Mouse (Mus musculus) gastrocnemius, adult 8-10 months (tissue): ENCODE data around the gene Emilin2. TPM values are rescaled to one million over a fixed set of nuclear protein-coding genes. Genes with fewer than 3 reads are reported as not detected.

Source experiments
- DNase-seq, 2 experiments: peaks; one replicate each; pipeline ENCODE4 v3.0.0; 2022; ENCODE audit warnings: low spot score in 2 of 2
- total RNA-seq, 4 experiments: library from RNA; stranded (reverse); gene quantifications; 2 replicates each; pipeline ENCODE4 v1.2.4; 2022

Gene Emilin2
- total RNA-seq, 4 experiments from 2014 or later, result 2.8 to 5.3 (median 3.2) TPM

DNA sequence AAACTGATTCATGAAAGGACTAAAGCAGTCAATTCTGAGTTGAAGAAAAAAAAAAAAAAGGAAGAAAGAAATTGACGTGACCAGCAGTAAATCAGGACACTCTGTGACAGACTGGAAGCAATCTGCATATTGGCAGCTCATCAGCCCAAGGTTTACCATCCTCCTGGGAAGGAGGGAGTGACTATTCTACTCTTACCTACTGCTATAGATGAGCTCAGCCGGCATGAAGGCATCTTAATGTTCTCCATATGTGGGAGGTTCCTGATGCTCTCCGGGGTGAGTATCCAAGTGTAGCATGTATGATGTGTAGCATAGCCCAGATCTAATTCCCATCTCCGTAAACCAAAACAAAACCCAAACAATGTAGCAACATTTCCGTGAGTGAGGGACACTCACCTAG, 10.4 kb downstream of the Emilin2 start:
- DNase-seq, result no peak

DNA sequence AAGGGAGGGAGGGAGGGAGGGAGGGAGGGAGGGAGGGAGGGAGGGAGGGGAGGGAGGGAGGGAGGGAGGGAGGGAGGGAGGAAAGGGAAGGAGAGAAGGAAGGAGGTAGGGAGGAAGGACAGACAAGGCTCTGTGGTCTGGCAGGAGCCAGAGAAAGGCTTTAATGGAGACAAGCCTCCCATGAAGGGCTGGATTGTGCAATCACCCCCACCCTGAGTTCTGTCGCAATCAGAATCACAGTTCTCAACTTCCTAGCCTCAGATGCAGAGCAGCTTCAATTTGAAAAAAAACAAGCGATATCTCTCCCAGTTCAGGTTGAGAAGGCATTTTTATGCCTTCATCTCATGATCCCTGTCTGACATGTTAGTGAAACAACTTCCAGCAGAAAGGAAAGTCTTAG, 11.4 kb downstream of the Emilin2 start:
- peak; percentile 37 to 38 for DNase-seq

DNA sequence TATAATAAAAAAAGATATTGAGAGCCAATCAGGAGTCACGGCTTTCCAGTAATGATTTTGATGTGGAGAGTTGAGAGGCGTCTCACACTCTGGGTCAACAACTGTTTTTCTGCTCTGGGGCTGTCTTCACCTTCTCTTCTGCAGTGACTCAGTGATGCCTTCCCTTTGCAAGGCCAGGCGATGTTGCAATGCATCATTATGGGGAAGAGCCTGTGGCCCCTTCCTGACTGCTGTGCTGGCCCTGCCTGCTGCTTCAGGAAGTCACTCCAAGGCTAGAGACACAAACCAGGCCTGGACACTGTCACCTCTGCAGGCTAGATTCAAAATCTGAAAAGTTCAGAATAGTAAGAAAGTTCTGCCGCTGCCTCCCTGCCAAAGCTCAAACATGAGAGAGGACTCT, 11.9 kb downstream of the Emilin2 start:
- DNase-seq, result no peak

DNA sequence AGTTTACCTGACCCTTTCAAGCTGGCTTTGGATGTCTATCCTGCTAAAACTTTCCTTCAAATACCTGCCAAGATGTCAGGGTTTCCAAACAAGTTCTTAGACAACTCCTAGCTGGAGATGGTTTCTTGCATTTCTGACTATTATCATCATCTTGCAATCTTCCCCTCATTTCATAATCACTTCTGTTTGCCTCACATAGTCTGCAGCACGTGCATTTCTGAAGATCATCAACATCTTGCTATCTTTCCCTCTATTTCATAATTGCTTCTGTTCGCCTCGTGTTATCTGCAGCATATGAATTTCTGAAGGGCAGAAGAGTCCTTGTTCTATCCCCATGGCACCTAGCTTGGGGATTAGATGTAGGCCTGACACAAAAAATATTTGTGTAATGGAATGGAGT, 17.2 kb downstream of the Emilin2 start:
- no peak for DNase-seq

DNA sequence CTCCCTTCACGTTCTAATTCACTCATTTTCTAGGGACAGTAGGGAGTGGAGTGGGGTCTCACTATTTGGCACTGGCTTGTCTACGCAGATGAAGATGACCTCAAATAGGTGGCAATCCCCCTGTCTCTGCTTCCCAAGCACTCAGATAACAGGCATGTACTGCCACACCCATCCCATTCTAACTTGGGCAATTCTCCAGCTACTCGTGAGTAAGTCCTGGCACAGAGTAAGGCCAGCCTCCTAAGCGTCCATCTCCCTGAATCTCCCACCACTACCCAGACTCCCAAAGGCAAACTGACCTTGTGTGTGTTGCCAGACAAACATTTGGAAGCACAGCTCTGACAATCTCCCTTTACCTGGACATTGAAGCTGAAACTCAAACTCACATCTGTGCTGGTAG, 18.9 kb downstream of the Emilin2 start:
- DNase-seq, result no peak

DNA sequence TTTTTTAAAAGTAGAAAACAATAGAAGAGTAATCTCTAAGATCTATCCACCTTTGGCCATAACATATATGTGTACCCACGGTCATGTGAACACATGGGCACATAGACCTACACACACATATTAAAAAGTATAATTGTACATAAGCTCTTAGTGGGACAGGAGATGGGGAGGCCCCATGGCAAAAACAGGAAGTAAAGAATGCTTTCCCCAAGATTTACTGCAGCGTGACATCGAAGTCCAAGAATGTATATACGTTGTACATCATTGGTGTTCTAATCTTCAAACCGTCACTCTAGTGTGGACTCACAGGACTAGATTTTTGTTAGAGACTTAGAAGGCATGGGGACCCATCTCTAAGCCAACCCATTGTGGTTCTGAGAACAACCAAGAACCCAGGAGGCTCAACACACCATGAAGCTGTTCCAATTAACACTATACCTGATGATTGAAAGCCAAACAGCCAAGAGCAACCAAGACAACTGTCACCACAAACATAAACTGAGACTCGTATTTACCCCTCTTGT, 19.8 kb downstream of the Emilin2 start:
- no peak for DNase-seq

DNA sequence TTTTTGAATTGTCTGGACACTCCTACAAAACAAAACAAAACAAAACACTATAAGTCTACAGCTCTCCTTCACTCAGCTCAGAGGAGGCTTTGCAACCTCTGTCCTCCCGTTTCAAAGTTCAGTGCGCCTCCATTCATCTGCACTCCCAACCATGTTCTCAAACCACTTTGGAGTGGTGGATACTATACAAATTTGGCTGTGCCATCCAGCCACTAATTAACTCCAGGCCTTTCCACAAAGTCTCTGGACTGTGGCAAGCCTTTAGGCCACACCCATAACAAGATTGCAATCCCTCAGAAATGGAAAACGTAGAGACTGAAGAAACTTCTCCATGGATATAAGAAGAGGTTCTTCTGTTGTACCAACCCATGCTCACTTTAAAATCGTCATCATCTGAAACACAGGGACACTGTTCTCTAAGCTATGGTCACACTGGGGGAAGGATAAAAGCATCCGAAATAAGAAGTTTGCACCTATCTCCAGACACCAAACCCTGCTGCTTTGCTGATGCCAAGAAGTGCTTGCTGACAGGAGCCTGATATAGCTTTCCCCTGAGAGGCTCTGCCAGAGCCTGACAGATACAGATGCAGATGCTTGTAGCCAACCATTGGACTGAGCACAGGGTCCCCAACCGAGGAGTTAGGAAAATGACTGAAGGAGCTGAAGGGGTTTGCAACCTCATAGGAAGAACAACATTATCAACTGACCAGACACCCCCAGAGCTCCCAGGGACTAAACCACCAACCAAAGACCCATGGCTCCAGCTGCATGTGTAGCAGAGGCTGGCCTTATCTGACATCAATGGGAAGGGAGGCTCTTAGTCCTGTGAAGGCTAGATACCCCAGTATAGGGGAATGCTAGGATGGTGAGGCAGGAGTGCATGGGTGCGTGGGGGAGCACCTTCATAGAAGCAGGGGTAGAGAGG, 21.0 kb downstream of the Emilin2 start:
- no peak for DNase-seq

DNA sequence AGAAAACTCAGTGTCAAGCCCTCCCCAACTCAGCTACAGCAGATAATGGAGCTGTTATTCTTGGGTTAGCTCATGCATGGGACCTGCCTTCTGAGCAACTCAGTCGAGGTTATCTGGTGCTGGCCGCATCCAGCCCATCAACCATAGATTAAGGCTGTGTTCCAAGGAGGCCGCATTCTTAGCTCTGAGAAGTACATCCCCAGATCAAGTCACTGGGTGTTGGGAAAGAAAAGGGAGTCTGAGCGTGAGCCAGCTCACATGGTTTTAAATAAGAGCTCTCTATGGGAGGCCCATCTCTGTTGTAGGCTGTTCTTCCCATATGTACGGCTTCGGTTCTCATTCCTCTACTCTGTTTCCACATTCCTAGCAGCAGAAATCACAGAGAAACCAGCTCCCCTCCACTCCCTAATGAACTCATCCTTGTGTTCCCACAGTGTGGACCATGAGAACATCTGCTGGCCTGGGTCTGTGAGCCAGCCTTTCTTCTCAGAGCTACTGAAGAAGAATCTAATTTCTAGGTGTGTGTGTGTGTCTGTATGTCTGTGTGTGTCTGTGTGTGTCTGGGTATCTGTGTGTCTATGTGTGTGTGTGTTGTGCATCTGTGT, 22.1 kb downstream of the Emilin2 start:
- DNase-seq, result no peak

DNA sequence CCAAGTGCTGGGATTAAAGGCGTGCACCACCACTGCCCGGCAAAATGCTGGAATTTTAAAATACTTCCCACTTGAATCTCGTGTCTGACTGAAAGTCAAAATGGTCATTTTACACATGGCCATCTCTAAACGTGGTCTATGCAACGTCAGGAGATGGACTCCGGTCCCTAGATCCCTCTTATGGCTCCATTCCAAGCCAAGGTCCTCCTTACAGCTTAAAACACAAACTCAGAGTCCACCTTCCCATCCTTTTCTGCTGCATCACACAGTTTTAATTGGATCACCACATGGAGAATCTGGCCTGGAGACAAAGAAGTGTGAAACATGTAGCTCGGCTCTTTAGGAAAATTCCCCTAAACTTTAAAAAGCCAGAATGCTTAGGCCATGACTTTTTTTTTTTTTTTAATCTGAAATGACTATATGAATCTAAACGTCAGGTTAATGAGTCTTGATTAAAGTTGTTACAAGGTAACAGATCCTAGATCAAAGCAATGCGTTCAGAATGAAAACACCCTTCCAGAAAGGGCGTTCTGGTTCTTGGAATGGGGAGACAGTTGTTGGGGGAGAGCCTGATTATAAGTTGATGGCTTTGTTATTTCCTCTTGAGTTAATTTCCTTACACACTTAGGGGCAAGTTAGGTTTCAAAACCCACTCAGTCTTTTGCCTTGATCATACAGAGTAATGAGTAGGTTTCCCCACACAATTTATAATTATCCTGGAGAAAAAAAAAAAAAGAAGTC, 22.8 kb downstream of the Emilin2 start:
- DNase-seq, result no peak

DNA sequence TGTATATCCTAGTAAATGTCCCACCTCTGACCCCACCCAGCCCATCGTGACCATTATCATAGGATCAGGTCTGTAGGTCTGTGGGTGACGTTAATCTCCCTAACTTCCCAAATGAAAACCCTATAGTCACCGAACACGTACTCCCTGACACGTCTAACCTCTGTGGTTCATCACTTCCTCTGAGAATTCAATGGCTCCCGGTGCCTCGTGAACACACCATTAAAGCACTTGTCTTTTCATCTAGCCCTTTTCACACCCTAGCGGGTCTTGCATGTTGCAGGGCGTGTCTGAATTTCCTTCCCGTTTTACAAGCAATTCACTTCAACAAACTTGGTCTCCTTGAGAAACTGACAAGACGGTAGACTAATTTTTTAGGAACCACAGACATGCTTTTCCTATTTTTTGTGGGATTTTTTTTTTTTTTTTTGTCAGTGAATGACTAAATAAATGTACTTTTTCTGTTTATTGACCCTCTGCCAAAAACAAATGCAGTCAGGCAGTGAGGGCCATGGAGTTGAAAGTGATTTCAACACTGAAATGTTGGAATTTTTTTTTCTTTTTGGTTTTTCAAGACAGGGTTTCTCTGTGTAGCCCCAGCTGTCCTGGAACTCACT, 23.5 kb downstream of the Emilin2 start:
- no peak for DNase-seq

DNA sequence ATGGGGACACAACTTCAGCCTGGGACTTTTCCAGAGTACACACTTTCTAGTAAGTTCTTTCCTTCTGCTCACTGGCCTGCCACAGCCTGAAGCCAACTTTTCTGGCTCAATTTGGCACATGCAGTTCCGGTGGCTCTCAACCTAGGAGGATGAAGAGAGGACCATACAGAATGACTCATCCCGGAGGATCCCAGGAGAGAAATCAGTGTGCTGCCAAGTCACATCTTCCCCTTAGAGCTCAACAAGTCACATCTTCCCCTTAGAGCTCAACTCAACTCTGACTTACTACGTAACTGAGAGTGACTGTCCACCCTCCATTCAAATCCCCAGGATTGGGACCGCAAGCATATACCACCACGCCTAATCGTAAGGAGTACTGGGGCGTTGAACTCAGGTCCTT, 24.2 kb downstream of the Emilin2 start:
- DNase-seq, result no peak

DNA sequence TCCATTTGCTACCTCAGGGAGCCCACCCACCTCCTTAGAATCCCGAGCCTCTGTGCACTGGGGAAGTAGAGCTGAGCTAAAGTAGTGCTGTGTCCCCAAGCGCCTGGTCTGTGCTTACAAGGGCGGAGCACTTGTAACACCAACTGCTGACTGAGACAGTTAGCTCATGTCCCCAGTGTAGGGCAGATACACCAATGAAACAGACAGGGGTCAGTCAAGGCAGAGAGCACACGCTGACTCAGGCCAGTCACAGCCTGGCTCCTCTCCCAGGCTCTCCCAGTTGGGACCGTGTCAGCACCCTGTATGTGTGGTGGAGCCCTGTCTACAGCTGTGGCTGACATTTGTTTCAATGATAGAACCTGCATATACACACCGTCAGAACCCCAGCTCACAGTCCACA, 25.8 kb downstream of the Emilin2 start:
- peak; percentile 45 to 59 for DNase-seq

DNA sequence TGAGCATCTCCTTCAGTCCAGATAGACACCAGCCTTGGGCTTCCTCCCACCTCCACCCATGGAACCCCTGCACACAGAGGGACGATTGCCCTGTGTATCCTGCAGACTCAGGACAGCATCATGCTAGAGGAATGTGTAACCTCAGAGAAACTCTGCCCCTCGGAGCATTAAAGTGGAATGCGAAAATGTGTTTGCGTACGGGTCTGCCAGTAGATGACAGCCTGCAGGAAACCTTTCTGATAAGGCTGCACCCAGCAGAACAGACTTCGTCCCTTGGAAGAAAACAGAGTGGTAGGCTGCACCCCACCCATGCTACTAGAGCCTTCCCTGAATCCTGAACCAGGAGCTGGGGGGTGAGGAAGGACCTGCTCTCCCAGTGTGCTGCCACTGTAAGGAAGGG, 26.9 kb downstream of the Emilin2 start:
- no peak for DNase-seq

DNA sequence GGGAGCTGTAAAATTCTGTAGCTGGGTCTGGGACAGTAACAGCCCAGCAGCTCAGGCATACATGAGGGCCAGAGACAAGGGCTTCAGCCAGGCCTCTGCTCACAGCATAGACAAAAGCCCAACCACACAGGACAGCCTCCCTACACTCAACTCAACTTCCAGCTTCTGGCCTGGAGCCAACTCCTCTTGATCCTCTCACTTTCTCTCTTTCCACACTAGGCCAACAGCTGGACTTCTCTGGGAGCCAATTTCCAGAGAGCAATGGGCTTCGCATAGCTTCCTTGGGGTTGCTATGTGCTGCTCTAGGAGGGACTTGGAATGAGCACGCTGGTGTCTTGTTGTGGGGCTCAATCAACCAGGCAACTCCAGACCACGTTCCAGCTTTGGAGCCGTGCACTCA, 28.5 kb downstream of the Emilin2 start:
- peak; percentile 32 to 64 for DNase-seq

DNA sequence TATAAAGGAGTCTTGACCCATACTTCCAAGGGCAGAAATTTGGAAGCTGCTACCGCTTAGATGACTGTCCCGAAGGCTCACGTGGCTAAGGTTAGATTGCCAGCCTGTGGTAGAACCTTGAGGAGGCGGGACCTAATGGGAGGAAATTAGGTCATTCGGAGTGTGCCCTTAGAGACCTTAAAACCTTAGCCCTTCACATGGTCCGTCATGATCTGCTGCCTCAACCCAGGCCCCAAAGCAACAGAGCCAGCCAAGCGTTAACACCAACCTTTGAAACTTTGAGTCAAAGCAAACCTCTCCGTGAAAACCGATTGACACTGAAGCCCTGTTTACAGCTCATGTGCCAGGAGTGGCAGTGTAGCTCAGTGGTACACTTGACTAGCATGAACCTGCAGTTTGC, 29.1 kb downstream of the Emilin2 start:
- DNase-seq, result no peak

DNA sequence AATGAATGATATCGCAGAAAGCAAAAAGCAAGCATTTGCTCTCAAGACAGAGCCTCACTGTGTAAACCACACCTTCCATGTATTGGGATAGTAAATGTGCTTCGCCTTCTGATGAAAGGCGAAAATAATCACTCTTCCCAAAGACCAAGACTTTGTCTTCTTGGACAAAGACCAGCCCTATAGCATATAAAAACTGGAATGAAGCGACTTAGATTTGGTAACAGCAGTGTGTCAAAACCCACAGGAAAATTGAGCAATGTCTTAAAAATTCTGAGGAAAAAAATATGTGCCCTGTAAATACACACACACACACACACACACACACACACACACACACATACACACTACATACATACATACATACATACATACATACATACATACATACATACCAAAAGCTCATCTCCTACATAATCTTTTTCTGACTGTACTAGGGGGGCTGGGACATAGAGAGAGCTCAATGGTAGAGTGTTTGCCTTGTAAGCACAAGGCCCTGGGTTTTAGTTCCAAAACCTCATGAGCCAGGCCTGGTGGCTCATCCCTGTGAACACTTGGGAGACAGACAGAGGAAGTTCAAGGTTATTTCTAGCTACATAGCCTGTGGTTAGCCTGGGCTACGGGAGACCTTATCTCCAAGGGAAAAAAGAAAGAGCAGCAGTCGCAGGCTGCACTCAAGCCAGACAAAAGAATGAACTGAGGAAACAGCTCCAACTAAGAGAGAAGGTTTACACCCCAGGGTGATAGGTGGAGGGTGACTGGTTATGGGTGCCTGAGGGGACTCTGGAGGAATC, 33.9 kb downstream of the Emilin2 start:
- DNase-seq, result no peak

DNA sequence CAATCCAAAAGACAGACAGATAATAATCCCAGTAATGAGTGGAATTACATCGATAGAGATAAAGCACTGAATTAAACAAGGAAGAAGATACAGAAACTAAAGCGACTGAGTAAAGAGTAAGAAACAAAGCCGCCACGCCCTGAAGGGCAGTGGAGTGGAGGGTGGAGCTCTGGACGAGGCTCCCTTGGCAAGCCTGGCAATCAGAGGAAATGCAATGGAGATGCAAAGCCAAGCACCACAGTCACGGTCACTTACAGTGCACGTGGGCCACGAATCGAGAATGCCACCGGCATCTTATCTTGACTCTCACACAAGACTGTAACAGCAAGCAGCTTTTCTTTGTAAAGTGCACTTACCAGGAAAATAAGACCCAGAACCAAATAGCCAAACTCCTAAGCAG, 35.0 kb downstream of the Emilin2 start:
- DNase-seq, result no peak

DNA sequence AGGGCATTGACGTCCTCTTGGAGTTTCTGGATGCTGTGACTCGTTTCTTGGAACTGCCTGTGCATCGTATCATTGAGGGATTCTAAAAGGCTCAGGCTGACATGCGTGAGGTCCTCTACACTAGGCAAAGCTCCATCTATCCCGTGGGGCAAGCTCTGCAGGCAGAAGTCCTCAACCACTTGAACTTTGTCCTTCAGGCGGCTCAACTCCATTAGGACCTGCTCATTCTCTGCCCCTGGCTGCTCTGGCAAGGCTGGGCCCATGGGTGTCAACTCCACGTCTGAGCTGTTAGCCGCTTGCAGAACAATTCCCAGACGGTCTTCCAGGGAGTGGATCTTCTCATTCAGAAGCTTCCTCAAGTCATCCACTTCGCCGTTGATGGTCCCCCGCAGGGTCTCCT, 37.9 kb downstream of the Emilin2 start:
- no peak for DNase-seq

DNA sequence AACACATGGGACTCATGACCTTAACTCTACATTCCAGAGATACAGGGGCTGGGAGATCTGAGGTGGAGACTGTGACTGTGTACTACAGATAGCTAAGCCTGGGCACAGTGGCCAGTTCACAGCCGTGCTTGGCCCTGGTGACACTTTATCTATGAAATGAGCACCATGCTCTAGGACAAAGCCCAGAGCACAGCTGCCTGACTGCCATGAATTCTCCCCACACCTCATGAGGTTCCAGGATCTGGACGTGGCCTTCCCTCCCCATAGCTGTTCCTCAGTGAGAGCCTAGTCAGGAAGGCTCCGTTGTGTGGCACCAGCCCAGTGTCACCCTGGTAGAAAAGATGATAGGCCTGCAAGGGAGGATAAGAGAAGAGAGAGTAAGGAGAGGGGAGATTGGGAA, 43.2 kb downstream of the Emilin2 start:
- DNase-seq, result no peak

DNA sequence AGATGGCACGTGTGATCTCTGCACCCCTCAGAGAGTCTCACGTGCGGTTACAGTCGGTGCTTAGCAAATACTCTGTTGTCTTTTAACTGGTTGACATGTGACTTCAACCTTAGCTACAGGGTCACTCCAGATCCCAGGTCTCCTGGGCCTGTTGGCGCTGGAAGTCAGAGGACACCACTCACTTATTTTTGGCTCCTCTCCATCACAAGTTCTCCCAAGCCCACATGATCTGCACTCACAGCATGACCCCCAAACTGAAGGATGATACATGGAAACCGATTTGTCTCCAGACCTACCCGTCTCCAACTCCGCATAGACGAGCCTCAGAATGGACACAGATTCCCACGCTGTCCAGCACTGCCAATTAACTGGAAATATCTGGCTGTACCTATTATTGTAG, 43.6 kb downstream of the Emilin2 start:
- DNase-seq, result no peak

DNA sequence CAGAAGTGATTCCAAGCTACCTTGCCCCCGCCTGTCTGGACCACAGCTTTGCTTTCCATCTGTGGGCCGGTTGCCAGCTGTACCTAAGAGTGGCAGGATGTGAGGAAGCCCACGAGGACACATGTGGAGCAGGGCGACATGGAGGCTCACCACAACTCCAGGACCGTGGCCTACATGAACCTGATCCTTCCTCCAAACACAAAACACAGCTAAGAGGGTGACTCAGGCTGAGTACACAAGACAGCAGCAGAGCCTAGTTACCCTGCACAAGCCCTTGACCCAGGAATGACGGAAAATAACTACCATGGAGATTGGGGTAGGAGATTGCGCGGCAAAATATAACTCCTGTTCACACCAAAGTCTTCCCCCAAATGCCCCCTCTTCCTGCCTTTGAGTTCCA, 44.4 kb downstream of the Emilin2 start:
- no peak for DNase-seq
